Mouse (Mus musculus): ENCODE measurements around the gene Ntn1. TPM values are rescaled to one million over a fixed set of nuclear protein-coding genes. Genes with fewer than 3 reads are reported as not detected.

The Ntn1 gene
- total RNA-seq, 2 experiments from 2014 or later = 8.8 to 10.6 TPM

DNA sequence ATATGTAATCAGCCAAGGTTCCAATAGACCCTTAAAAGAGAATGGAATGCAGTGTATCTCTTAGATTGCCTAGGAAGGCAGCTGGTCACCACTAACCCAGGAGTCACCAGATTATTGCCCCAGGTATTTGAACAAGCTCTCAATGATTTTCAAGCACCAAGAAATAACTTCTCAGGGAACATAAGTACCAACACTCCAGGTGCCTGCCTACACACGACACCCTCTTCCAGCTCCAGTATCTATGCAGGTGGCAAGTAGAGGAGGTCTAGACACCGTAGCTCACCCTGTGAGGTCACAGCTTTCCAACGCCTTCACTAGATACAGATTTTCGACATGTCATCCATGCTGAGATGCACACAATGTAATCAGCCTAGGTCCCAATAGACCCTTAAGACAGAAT lies 99.0 kb downstream of the Ntn1 start:
- DNase-seq (ENCODE audit: extremely low spot score in 1 of 2, low spot score in 2 of 2) = no peak
- intact Hi-C loops (cut with DNase I) = no loop called here

DNA sequence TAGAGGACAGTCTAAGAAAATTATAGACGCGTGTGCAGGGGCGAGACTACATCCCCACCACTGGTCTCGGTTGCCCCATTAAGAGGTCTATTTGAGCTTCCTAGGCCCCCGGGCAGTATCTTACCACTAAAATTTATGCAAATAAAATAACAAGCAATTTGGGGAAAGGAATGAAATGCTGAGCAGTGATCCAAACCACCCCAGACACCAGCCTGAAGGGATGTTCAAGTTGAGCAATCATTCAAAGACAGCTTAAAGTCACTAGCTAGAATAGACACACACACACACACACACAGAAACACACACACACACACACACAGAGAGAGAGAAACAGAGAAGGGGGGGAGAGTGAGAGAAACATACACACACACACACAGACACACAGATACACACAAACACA lies 105.1 kb downstream of the Ntn1 start:
- intact Hi-C loops (cut with DNase I) = no loop called here
- no peak for DNase-seq (ENCODE audit: extremely low spot score in 1 of 2, low spot score in 2 of 2)

DNA sequence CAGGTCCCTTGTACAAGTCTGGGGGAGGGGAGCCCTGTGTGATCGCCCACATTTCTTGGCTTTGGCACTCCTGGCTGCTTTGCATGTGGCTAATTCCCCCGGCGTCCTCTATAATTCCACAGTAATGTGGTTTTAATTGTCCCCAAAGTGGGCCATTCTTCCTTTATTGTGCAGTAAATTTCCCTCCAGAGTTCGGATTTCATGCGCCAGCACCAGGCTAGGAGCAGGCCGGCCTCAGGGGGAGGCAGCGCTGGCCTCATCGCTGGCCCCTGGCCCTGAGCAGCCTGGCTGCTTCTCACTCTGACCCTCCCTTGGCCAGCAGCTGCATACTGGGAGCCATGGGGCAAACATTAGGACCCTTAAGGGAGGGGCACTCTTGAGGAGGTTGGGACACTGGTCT lies 110.0 kb downstream of the Ntn1 start:
- DNase-seq (ENCODE audit: extremely low spot score in 1 of 2, low spot score in 2 of 2) = no peak
- intact Hi-C loops (cut with DNase I) = no loop called here

DNA sequence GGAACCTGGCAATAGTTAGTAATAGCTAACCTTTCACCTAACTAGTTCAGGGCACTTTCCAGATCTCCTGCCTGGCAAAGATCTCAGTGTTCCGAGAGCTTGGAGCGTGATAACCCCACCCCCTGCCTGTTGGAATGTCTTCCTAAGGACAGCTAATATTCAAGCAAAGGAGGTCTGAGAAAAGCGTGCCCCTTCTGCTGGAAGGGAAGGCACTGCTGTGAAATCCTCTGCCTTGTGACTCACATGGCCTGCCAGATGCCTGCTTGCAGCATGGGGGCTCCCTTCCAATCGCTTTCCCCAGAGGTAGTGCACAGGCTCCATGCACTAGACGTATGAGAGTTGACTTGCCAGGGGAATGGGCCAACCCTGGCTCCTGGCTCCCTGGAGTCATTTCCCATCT lies 113.3 kb downstream of the Ntn1 start:
- DNase-seq (ENCODE audit: extremely low spot score in 1 of 2, low spot score in 2 of 2) = no peak
- intact Hi-C loops (cut with DNase I) = no loop called here

DNA sequence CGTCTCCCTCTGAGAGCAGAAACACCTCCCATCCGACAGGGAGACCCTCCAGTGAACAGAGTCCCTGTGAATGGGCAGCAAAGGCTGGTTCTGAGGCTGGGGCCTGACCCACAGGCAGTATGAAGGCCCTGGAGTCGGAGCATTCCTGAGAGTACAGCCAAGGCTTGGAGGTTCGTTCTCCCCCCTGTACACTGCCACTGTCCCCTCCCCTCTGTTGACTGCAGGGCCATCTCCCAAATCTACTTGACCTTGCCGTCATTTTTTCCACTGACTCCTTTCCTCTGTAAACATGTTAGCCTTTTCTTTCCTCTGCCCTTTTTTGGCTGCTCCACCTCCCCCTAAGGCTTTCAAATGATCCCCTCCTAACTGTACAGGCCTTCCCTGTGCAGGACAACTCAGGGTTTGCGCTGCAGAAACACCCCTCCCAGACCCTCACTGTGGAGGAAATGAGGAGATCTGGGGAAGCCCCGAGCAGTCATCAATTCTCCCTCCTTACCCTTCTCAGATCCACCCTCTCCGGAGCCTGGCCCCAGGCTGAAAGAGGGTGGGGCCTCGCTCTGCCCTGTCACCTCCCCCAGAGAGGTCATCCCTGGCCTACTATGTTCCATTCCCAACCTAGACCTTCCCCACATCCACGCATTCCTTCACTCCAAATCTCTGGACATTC lies 114.3 kb downstream of the Ntn1 start:
- intact Hi-C loops (cut with DNase I) = no loop called here
- no peak for DNase-seq (ENCODE audit: extremely low spot score in 1 of 2, low spot score in 2 of 2)

DNA sequence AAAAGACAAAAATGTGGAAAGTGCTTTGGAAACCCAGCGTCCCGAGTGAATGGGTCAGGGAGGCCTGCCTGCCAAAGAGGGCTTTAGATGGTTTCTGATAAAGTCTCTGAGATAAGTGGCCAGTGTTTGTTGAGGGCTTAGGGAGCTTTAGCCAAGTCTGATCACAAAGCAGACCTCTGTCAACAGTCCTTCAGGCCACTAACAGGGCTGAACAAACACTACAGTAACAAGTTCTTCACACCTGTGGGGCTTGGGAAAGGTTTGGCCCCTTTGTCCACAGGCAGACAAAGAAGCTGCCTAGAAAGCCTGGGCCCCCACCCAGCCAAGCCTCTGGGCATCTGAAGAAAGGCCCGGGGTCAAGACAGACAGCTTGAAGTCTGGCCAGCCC lies 114.9 kb downstream of the Ntn1 start:
- intact Hi-C loops (cut with DNase I) = no loop called here
- DNase-seq (ENCODE audit: extremely low spot score in 1 of 2, low spot score in 2 of 2) = no peak

DNA sequence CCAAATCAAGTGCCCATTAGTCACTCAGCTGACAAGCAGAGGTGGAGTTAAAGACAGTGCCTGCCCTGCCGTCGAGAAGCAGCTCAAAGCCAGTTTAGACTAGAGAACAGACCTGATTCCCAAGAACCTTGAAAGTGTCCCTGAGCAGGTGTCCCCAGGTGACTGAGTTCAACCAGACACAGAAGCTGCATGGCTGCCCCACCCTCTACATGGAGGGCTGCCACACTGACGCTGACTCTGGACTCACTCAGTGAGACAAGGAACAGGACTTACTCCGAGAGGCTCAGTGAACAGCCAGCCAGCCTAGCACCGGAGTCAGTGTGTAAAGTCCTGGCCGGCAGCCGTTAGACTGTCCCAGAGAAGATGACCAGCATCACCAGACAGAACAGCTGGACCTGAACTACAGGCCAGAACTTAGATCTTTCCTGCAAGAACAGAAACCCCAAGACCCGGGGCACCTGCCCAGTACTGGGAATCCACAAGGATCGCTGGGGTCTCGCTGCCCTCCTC lies 120.6 kb downstream of the Ntn1 start:
- intact Hi-C loops (cut with DNase I) = no loop called here
- no peak for DNase-seq (ENCODE audit: extremely low spot score in 1 of 2, low spot score in 2 of 2)

DNA sequence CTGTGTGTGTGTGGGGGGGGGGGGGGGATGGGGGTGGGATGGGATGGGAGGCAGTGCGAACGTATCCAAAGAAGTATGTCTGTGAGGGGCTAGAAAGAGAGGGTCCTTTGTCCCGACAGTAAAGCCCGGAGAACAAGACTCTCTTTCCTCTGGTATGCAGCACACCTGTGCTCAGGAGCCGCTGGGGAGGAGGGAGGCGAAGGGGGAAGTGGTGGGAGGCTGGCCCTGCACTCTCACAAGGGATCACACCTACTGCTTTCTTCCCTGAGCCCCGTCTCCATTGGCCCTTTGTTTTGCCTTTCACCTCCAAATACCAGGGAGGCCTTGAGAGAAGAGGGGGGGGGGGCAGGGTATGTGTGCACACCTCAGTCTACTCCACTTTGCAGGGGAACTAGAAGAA lies 123.7 kb downstream of the Ntn1 start:
- DNase-seq (ENCODE audit: extremely low spot score in 1 of 2, low spot score in 2 of 2) = no peak
- intact Hi-C loops (cut with DNase I) = no loop called here

DNA sequence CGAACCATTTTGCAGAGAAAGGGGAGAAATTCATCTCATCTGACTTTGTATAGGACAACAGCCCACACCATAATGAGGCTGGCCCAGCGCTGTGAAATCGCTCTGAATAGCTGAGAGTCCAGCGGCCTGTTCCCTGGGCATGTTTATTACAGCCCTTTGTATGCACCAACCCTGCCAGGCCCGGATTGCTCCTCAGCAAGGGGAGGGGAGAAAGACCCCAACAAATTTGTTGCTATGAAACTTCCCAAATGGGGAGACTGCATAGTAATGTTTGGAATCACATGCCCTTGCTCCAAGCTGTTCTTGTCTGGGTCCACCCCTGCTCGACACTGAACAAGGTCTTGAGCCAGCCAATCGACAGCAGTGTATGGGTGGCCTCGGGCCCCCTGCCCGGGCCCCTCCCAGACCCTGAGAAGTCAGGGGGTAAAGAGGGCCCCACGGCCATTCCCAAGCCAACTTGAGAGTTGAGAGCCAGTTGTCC lies 126.3 kb downstream of the Ntn1 start:
- intact Hi-C loops (cut with DNase I) = no loop called here
- no peak for DNase-seq (ENCODE audit: extremely low spot score in 1 of 2, low spot score in 2 of 2)

DNA sequence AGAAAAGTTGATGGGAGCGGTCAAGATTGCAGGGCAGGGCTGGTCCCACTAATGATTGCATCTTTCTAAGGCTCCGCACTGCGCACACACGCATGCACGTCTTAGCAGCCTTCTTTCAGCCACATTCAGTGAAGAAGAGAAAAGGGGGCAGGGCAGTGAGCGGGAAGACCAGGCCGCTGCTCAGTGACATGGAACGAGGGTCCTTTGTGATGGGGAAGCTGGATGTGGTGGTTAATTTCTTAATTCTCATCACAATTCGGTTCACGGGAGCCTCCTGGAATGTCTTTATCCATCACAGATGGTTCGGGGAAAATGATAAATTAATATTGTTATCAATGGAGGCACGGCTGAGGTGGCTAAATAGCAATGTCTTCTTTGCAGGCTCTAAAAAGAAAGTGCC lies 126.8 kb downstream of the Ntn1 start:
- DNase-seq (ENCODE audit: extremely low spot score in 1 of 2, low spot score in 2 of 2) = no peak
- intact Hi-C loops (cut with DNase I) = no loop called here

DNA sequence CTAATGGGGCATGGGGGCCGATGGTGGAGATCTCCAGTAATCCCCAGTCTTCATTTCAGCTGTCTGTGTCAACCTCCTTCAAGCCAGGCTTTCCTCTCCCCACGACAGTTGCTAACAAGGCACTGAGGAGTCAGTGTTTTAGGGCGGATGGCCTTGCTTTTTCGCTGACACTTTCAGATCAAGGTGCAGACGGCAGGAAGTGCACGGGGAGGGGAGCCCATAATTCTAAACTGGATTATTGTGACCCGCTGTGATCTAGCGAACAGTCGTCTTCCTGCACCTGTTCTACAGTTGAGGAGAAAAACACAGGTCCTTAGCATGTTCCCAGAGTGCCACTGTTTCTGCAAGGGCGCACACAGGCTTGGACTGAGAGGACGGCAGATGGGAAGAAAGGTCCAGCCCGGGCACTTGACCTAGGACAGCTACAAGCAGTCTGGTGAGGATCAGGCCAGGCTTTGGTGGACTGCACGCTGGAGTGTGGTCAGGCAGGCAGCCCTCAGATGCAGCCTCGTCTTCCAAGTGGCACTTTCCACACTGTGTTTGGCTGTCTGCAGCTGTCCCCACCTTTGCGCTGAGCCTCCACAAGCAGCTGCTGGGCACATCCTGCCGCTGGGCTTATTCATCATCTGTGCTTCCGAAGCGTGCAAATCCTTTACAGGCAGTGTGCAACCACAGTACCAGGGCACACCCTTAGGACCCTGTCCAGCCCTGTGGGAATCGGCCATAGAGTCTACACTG lies 129.7 kb downstream of the Ntn1 start:
- intact Hi-C loops (cut with DNase I) = no loop called here
- DNase-seq (ENCODE audit: extremely low spot score in 1 of 2, low spot score in 2 of 2) = no peak

DNA sequence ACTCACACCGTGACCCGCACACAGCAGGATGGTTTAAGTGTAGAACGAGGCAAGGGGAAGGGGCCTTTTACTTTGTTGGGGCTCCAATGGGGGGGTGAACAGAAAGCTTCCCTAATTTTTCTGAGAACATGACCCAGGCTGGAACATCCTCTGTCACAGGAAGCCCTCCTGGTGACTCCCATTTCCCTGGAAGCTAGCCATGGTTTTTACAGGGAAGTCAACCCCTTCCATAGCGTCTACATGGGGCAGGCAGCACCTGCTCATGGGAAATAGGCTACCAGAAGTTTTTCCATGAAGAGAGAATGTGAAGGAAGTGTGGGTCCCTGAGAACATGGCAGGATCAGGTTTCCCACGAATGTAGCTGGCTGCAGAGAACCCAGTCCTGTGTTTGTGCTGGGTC lies 136.3 kb downstream of the Ntn1 start:
- intact Hi-C loops (cut with DNase I) = no loop called here
- peak in 1 of 2 experiments; percentile 40 for DNase-seq (ENCODE audit: extremely low spot score in 1 of 2, low spot score in 2 of 2)

DNA sequence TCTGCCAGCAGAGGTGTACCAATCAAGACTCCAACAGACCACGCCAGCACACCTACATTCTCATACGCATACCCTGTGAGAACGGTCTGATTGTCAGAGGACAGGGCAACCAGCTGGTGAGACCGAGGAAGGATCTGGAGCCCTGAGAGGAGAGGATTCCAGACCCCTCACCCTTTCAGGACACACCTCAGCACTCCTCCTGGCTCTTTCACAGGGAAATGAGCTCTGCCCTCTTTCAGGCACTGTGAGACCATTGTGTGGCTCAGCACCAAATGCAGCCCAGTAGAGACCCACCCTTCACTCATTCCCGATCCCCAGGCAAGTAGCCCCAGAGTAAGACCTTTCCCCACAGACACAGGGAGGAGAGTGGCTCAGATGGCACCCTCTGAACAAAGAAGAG lies 137.5 kb downstream of the Ntn1 start:
- DNase-seq (ENCODE audit: extremely low spot score in 1 of 2, low spot score in 2 of 2) = no peak
- intact Hi-C loops (cut with DNase I) = no loop called here

DNA sequence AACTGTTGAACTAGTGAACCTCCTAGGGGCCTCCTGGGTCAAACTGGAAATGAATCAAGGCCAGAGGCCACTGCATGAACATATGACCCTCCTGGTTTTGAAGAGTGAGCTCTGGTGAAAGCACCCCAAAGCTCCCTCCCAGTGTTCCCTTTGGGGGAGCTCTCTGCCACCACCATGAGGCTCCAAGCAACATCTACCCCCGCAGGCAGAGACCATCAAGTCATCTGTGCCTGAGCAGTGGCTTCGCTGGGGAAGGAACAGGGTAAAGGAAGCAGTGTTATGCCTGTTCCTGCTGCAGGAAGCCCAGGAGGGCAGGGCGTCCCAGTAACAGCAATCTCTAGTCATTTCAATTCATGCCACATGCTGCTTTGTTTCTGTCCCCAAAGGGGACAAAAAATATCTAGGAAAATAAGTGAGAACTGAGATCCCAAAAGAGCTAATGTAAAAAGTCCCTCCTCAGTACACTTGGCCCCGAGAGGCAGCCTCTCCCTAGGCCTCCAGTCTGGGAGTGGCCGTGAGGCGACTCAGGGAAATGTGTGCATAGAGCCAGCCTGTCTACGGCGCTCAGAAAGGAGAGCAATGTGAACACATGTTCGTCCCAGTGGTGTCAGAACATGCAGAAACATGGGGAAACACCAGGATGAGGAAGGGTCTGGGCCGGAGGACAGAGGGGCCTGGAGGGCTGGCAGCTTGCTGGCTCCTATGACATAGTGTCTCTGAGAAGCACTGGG lies 139.3 kb downstream of the Ntn1 start:
- intact Hi-C loops (cut with DNase I) = no loop called here

DNA sequence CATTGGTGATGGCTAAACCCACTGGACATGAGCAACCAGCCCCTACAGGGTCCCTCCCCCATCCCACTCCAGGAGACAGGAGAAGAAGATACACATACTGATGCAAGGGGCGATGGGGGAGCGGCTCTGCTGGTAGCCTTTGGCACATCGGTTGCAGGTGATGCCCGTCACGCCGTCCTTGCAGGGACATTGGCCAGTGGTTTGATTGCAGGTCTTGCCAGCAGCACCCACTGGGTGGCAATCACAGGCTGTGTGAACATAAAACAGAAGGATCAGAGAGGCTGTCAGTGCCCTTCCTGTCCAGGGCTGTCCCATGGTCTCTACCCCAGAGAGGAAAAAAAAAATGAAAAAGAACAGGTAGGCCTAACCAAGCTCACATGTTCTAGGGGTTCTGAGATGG lies 140.2 kb downstream of the Ntn1 start:
- DNase-seq (ENCODE audit: extremely low spot score in 1 of 2, low spot score in 2 of 2) = no peak
- intact Hi-C loops (cut with DNase I) = no loop called here

More for the DNA sequence above, 139.3 kb downstream of the Ntn1 start:
- DNase-seq (ENCODE audit: extremely low spot score in 1 of 2, low spot score in 2 of 2) = no peak

DNA sequence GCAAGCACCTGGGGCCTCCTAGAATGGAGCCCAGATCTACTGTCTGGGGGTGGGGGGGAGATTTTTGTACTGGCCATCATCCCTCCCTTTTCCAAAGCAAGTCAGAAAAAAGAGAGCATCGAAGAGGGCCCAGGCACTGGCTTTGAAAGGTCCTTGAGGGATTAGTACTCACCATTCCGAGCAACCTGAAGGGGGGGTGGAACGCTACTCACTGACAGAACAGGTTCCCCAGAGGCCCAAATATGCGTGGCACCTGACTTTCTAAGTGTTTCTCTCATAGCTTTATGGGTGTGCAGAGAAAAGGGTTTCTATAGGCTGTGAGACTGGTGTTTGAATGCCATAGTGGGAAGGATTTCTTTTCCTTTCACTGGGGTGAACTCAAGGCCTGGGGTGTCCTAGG lies 142.1 kb downstream of the Ntn1 start:
- no peak for DNase-seq (ENCODE audit: extremely low spot score in 1 of 2, low spot score in 2 of 2)
- intact Hi-C loops (cut with DNase I) = no loop called here

DNA sequence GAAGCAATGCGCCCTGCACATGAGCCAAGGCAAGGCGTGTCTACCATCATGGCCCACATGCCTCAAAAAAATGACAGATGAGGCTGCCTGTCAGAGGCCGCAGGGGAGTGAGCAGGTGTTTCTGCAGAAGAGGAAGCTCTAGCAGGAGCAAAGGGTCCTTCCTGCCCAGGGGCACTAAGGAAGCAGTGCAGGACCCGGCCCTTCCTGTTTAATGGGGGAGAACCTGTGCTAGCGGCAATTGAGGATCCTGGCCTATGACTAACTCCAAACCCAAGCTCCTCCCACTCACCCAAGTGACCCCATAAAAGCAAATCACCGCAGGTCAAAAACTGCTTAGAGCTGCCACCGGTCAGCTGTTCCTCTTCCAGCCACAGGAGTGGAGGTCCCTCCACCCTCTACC lies 147.1 kb downstream of the Ntn1 start:
- DNase-seq (ENCODE audit: extremely low spot score in 1 of 2, low spot score in 2 of 2) = no peak
- intact Hi-C loops (cut with DNase I) = no loop called here

DNA sequence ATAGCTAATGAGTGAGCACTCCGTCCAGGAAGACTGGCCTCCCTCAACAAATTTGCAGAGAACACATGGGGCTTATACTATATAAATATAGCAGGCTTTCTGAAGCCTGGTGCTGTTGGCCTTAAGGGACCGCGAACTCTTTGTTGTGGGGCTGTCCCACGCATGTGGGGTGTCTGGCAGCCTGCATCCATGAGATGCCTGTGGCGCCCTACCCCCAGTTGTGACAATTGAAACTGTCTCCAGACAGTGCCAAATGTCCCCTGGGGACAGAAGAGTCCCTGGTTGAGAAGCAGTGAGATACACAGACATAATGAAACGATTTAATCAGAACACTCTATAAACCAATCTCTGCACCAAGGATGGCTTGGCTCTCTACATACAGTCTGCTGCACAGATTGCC lies 150.5 kb downstream of the Ntn1 start:
- DNase-seq (ENCODE audit: extremely low spot score in 1 of 2, low spot score in 2 of 2) = no peak
- intact Hi-C loops (cut with DNase I) = no loop called here

DNA sequence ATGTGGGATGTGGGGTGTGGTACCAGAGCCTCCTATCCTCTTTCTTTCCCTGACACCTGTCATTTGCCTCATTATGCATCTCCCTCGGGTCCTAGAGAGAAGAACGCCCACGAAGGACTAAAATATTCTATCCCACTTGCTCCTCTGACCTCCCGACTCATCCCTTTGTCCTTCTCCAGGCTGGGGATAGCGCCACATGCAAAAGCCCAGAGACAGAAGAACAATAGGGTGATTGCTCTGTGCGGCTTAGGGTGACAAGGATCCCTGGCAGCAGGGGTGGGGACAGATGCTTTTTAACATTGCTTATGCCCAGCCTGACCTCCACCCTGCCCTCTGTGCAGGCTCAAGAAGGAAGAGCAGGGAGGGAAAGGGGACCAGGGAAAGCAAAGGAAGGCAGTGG lies 152.7 kb downstream of the Ntn1 start:
- no peak for DNase-seq (ENCODE audit: extremely low spot score in 1 of 2, low spot score in 2 of 2)
- intact Hi-C loops (cut with DNase I) = no loop called here

DNA sequence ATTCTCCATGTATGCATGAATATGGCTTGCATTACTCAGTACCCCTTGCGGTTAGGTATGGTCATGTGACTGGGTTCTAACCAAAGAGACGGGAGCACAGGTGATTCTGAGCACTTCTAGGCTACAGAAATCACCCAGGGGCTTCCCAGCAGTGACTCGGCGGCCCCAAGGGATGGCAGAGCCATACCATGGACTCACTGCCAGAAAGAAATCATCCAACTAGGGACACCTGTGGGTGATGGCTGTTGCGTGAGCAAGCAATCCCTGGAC lies 155.7 kb downstream of the Ntn1 start:
- no peak for DNase-seq (ENCODE audit: extremely low spot score in 1 of 2, low spot score in 2 of 2)
- intact Hi-C loops (cut with DNase I) = no loop called here

Data from left cerebral cortex, postnatal 10 days (tissue).